Mouse (Mus musculus) hindbrain, embryonic 15.5 days (tissue): ENCODE measurements around the gene Gm34302. TPM values are rescaled to one million over a fixed set of nuclear protein-coding genes. Genes with fewer than 3 reads are reported as not detected.
"Not testable (repeated sequence)": the region's sequence is repeated elsewhere in the genome, so short reads cannot be mapped to it uniquely, and the experiment has no call there.

Experiments
- ATAC-seq: fragments of 200-750 bp; cut with Nextera tagmentation; 2 replicates; pipeline ENCODE4 v1.8.0; 2017; ENCODE audit warnings: low read depth, moderate number of reproducible peaks, moderate TSS enrichment; ENCODE audit not compliant: low FRiP score
- H3K27ac ChIP-seq: fragments of 300-500 bp; sonication (generic); replicated peaks from 2 replicates; pipeline ENCODE4 v1.5.1; 2015; ENCODE audit warnings: mild to moderate bottlenecking, inconsistent platforms
- H3K27me3 ChIP-seq: fragments of 300-500 bp; sonication (generic); 2 replicates; pipeline ENCODE4 v1.6.1; 2015; ENCODE audit warnings: control low read depth, inconsistent platforms
- H3K36me3 ChIP-seq: fragments of 300-500 bp; sonication (generic); 2 replicates; pipeline ENCODE4 v1.6.1; 2015; ENCODE audit warnings: control low read depth, inconsistent platforms
- H3K4me1 ChIP-seq: fragments of 300-500 bp; sonication (generic); replicated peaks from 2 replicates; pipeline ENCODE4 v1.6.1; 2015; ENCODE audit warnings: control low read depth, inconsistent platforms
- H3K4me2 ChIP-seq: fragments of 300-500 bp; sonication (generic); 2 replicates; pipeline ENCODE4 v1.6.1; 2015; ENCODE audit warnings: moderate library complexity, mild to moderate bottlenecking, inconsistent platforms
- H3K4me3 ChIP-seq: fragments of 300-500 bp; sonication (generic); 2 replicates; pipeline ENCODE4 v1.5.1; 2015; ENCODE audit warnings: mild to moderate bottlenecking, inconsistent platforms
- H3K9ac ChIP-seq: fragments of 300-500 bp; sonication (generic); 2 replicates; pipeline ENCODE4 v1.6.1; 2015; ENCODE audit warnings: inconsistent platforms
- H3K9me3 ChIP-seq: fragments of 300-500 bp; sonication (generic); 2 replicates; pipeline ENCODE4 v1.6.1; 2016; ENCODE audit warnings: control low read depth, inconsistent platforms
- WGBS: fragments of 180-500 bp; shearing (Covaris S2); methylation state at CpG from one replicate; pipeline ENCODE4 v1.1.7; 2015; 5-methylcytosine and 5-hydroxymethylcytosine counted together
- polyA plus RNA-seq: library from polyadenylated mRNA; unstranded; fragments of >200 nt; fragmentation: Nextera tagmentation; extraction: Ambion mirVana; gene quantifications from 2 replicates; pipeline ENCODE4 v1.2.1, GENCODE M21; 2015

The Gm34302 gene
- polyA plus RNA-seq, result not detected in 2 replicates

GRCm38 (mm10) chr3:63483726-63484125, at the start of gene Gm34302:
Gene Gm34302, minus strand, starts transcription at chr3:63483879.
- ATAC-seq, result no peak
- H3K4me3 ChIP-seq, result no peak within 1 kb of the TSS
- 39% methylated on average over 1 of the region's 1 CpGs for WGBS
- H3K9ac ChIP-seq, result no peak within 1 kb of the TSS
- H3K4me1 ChIP-seq, result no peaks in the 10 kb centered on the region
- no peak within 1 kb of the TSS for H3K4me2 ChIP-seq
- no peak within 1 kb of the TSS for H3K27ac ChIP-seq
- H3K36me3 ChIP-seq, result no peaks in the 10 kb centered on the region
- no peaks in the 10 kb centered on the region for H3K9me3 ChIP-seq
- H3K27me3 ChIP-seq, result no peaks in the 10 kb centered on the region

GRCm38 (mm10) chr3:63531847-63532246, 48.2 kb upstream of the Gm34302 start:
- Histone ChIP-seq H3K27me3 (no peaks in the 10 kb centered on the region), H3K36me3 (no peaks in the 10 kb centered on the region), H3K4me3 (no peak overlapping the region), H3K4me1 (no peaks in the 10 kb centered on the region), H3K9me3 (no peaks in the 10 kb centered on the region), H3K9ac (no peak overlapping the region), H3K4me2 (no peak overlapping the region), H3K27ac (no peak overlapping the region)
- ATAC-seq, result no peak
- WGBS, result 63% methylated on average over 1 of the region's 1 CpGs

- no peak for ATAC-seq
- 94% methylated on average over 1 of the region's 1 CpGs for WGBS
- Histone ChIP-seq H3K27ac (no peak overlapping the region), H3K36me3 (no peaks in the 10 kb centered on the region), H3K9me3 (no peaks in the 10 kb centered on the region), H3K4me3 (no peak overlapping the region), H3K9ac (no peak overlapping the region), H3K4me2 (no peak overlapping the region), H3K4me1 (no peaks in the 10 kb centered on the region), H3K27me3 (no peaks in the 10 kb centered on the region)
Measured at GRCm38 (mm10) chr3:63517681-63518080, 34.0 kb upstream of the Gm34302 start.

GRCm38 (mm10) chr3:63516279-63516678, 32.6 kb upstream of the Gm34302 start:
- ATAC-seq, result not testable (repeated sequence)

GRCm38 (mm10) chr3:63511316-63511715, 27.6 kb upstream of the Gm34302 start:
- no peak overlapping the region for H3K4me3 ChIP-seq
- H3K36me3 ChIP-seq, result no peaks in the 10 kb centered on the region
- no peaks in the 10 kb centered on the region for H3K27me3 ChIP-seq
- no peak for ATAC-seq
- H3K4me2 ChIP-seq, result no peak overlapping the region
- H3K27ac ChIP-seq, result no peak overlapping the region
- H3K4me1 ChIP-seq, result no peaks in the 10 kb centered on the region
- no peaks in the 10 kb centered on the region for H3K9me3 ChIP-seq
- WGBS, result 94% methylated on average over 6 of the region's 6 CpGs
- H3K9ac ChIP-seq, result no peak overlapping the region

More at GRCm38 (mm10) chr3:63516279-63516678, 32.6 kb upstream of the Gm34302 start:
- H3K4me2 ChIP-seq, H3K9ac ChIP-seq, H3K36me3 ChIP-seq, H3K4me1 ChIP-seq, H3K27ac ChIP-seq, H3K9me3 ChIP-seq, H3K27me3 ChIP-seq, H3K4me3 ChIP-seq: not testable (repeated sequence)
- 95% methylated on average over 3 of the region's 3 CpGs for WGBS

GRCm38 (mm10) chr3:63509484-63509883, 25.8 kb upstream of the Gm34302 start:
- Histone ChIP-seq H3K9ac (no peak overlapping the region), H3K36me3 (no peaks in the 10 kb centered on the region), H3K4me1 (no peaks in the 10 kb centered on the region), H3K27me3 (no peaks in the 10 kb centered on the region), H3K9me3 (no peaks in the 10 kb centered on the region), H3K27ac (no peak overlapping the region), H3K4me2 (no peak overlapping the region), H3K4me3 (no peak overlapping the region)
- 91% methylated on average over 2 of the region's 2 CpGs for WGBS
- no peak for ATAC-seq

GRCm38 (mm10) chr3:63508924-63509323, 25.2 kb upstream of the Gm34302 start:
- Histone ChIP-seq H3K4me1 (no peaks in the 10 kb centered on the region), H3K27ac (no peak overlapping the region), H3K4me3 (no peak overlapping the region), H3K27me3 (no peaks in the 10 kb centered on the region), H3K9ac (no peak overlapping the region), H3K9me3 (no peaks in the 10 kb centered on the region), H3K4me2 (no peak overlapping the region), H3K36me3 (no peaks in the 10 kb centered on the region)
- WGBS, result 89% methylated on average over 5 of the region's 5 CpGs
- ATAC-seq, result no peak

GRCm38 (mm10) chr3:63504433-63504832, 20.8 kb upstream of the Gm34302 start:
- H3K36me3 ChIP-seq, result no peaks in the 10 kb centered on the region
- 87% methylated on average over 5 of the region's 5 CpGs for WGBS
- H3K4me2 ChIP-seq, result no peak overlapping the region
- no peaks in the 10 kb centered on the region for H3K4me1 ChIP-seq
- H3K4me3 ChIP-seq, result no peak overlapping the region
- no peak overlapping the region for H3K9ac ChIP-seq
- no peaks in the 10 kb centered on the region for H3K9me3 ChIP-seq
- no peak overlapping the region for H3K27ac ChIP-seq
- H3K27me3 ChIP-seq, result no peaks in the 10 kb centered on the region
- ATAC-seq, result no peak

GRCm38 (mm10) chr3:63494625-63495382, 11.1 kb upstream of the Gm34302 start:
- Histone ChIP-seq H3K4me2 (no peak overlapping the region), H3K4me1 (no peaks in the 10 kb centered on the region), H3K27me3 (no peaks in the 10 kb centered on the region), H3K4me3 (no peak overlapping the region), H3K36me3 (no peaks in the 10 kb centered on the region), H3K9me3 (no peaks in the 10 kb centered on the region), H3K9ac (no peak overlapping the region), H3K27ac (no peak overlapping the region)
- no peak for ATAC-seq
- WGBS, result 83% methylated on average over 5 of the region's 5 CpGs

GRCm38 (mm10) chr3:63493563-63493962, 9.9 kb upstream of the Gm34302 start:
- H3K36me3 ChIP-seq, result no peaks in the 10 kb centered on the region
- no peak for ATAC-seq
- no peak overlapping the region for H3K9ac ChIP-seq
- WGBS, result 74% methylated on average over 4 of the region's 4 CpGs
- no peaks in the 10 kb centered on the region for H3K4me1 ChIP-seq
- no peaks in the 10 kb centered on the region for H3K9me3 ChIP-seq
- no peak overlapping the region for H3K4me3 ChIP-seq
- H3K27me3 ChIP-seq, result no peaks in the 10 kb centered on the region
- no peak overlapping the region for H3K27ac ChIP-seq
- H3K4me2 ChIP-seq, result no peak overlapping the region

GRCm38 (mm10) chr3:63440426-63441125, 43.1 kb downstream of the Gm34302 start:
- no peak overlapping the region for H3K9ac ChIP-seq
- no peak overlapping the region for H3K27ac ChIP-seq
- 81% methylated on average over 1 of the region's 1 CpGs for WGBS
- H3K27me3 ChIP-seq, result no peaks in the 10 kb centered on the region
- no peaks in the 10 kb centered on the region for H3K4me1 ChIP-seq
- no peak overlapping the region for H3K4me2 ChIP-seq
- no peaks in the 10 kb centered on the region for H3K36me3 ChIP-seq
- no peak overlapping the region for H3K4me3 ChIP-seq
- ATAC-seq, result no peak
- H3K9me3 ChIP-seq, result no peaks in the 10 kb centered on the region

- Histone ChIP-seq H3K9ac (no peak overlapping the region), H3K4me1 (no peaks in the 10 kb centered on the region), H3K27ac (no peak overlapping the region), H3K4me2 (no peak overlapping the region), H3K9me3 (no peaks in the 10 kb centered on the region), H3K27me3 (no peaks in the 10 kb centered on the region), H3K4me3 (no peak overlapping the region), H3K36me3 (no peaks in the 10 kb centered on the region)
- no peak for ATAC-seq
- 79% methylated on average over 2 of the region's 2 CpGs for WGBS
Measured at GRCm38 (mm10) chr3:63439738-63440137, 43.9 kb downstream of the Gm34302 start.
